Mouse (Mus musculus): ENCODE results near the gene Hspb3.

DNA sequence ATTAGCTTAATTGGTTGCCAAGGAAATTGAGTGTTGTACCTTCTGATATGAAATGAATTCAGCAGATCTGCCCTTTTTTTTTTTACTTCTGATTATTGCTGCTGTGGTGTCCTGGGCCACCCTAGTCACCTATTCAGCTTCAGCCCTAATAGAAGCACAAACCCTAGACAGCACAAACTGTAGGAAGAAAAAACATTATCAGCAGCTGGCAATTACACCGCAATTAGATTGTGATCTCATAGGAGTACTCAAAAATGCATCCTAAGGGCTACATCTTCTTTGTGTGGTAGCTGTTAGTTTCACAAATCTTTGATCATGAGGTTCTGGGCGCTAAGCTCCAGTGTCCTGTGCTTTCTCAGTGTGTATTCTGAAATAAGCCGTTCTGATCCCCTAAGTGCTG lies 37.7 kb upstream of the Hspb3 start:
- TF ChIP-seq CTCF (IDR thresholded peaks at IDR 0.05; ENCODE audit: low read depth) (no peak), EP300 (IDR thresholded peaks at IDR 0.05; ENCODE audit: low read depth) (no peak)

All from liver, embryonic 14.5 days (tissue).